Mouse (Mus musculus) ovary, postnatal 36 days (tissue): Measurements from ENCODE around the gene Cfap161.

Experiments used
- DNase-seq: peaks from one replicate; pipeline ENCODE4 v3.0.0; 2022; ENCODE audit warnings: low spot score, mixed read lengths

Gene Cfap161

DNA sequence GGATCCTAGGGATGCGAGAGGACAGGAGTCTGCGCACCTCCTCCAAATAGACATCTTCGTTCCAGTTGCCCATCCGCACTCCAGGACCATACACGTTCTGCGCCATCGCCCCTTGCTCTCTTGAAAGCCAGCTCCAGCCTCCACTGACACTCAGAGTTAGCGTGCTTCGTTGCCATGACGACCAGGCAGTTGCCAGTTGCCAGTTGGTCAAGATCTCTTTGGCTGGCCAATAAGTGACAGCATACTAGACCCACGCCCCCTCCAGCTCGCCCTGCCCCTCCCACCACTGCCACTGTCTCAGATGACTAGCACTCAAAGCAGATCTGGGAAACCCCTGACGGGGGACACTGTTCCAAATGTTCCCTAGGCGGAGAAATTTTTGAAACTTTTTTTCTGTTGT lies at the start of gene Cfap161:
Cfap161 (minus strand) TSS at position 176 of the 400 bp plus-strand sequence.
- peak; percentile 53 for DNase-seq

GRCm38 (mm10) chr7:83842486-83843259 lies 48.0 kb upstream of the Cfap161 start:
- no peak for DNase-seq

- DNase-seq: no peak
Measured at GRCm38 (mm10) chr7:83840076-83840475, 45.4 kb upstream of the Cfap161 start.

DNA sequence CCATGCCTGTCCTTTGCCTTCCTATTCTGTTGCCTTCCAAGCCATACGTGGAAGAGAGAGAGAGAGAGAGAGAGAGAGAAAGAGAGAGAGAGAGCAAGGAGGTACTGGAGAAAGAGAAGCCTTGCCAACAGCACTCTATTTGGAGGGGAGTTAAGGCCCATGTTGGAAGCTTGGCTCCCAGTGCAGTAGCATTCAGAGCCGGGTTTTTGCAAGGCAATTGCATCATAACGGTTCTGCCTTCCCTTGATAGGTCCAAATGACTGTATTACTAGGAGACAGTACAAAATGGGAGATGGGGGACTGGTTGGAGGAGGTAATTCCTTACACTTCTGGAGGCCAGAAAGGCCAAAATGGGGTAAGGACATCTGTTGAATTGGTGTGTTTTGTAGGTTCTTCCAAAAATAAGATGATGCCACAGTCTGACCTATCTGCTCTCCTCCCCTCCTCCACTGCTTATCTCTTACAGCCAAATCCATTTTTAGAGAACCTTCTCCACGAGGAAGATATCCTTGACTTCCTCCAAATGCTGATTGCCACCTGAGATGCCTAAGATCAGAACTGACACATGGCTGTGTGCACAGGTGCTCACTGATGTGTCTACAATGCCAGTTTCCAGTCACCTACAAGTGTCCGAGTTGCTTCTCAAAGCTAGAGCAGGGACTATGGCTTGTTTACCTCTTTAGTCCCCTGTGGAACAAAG lies 44.0 kb upstream of the Cfap161 start:
- DNase-seq: no peak

DNA sequence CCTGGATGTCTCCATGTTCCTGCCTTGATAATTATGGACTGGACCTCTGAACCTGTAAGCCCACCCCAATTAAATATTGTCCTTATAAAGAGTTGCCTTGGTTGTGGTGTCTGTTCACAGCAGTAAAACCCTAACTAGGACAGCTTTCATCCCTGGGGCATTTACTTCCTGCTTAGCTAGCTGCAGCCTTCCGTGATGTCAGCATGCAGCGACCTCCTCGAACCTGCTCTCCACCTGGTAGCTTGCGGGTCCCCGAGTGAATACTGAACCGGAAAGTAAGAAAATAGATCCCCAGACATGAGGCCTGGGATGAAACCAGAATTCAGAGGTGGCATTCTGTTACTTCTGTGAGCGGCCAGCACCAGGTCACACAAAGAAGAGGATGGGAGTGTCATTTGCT lies 34.7 kb upstream of the Cfap161 start:
- DNase-seq: no peak

- DNase-seq: no peak
Measured at GRCm38 (mm10) chr7:83827402-83828076, 32.9 kb upstream of the Cfap161 start.

GRCm38 (mm10) chr7:83826808-83827207 lies 32.1 kb upstream of the Cfap161 start:
- DNase-seq: no peak

DNA sequence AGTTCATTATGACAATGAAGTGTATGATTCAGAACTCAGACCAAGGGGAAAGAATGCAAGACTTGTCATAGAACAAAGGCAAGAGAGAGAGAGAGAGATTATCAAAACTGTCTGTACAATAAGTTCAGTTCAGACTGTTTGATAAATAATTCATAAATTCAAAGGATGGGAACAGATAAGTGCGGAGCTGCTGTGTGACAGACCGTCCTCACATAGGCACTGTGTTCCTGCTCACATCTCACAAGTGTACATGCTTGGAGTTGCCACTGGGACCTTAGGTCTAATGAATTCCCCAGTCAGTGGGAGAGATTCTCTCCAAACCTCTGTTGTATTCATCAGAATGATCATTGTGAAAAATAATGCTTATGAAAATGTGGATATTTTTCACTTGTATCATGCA lies 27.3 kb upstream of the Cfap161 start:
- DNase-seq: no peak

GRCm38 (mm10) chr7:83816886-83817285 lies 22.2 kb upstream of the Cfap161 start:
- no peak for DNase-seq

DNA sequence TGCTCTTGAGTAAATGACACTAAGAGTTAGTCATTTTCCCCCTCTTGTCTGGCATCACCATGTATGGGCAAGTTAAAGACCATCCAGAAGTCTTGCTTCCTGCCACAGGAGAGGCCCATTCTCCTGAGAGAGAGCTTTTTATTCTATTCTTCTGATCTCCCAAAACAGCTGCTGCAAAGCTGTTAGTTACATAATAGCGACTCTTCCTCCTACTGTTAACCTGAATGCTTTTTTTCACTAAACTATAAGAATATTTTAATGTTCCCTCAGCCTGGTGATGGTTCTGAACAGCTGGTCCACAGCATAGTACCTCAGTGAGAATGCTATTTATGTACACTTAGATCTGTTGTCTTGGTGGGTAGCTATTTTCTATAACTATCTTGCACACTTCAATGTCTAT lies 21.0 kb upstream of the Cfap161 start:
- no peak for DNase-seq

DNA sequence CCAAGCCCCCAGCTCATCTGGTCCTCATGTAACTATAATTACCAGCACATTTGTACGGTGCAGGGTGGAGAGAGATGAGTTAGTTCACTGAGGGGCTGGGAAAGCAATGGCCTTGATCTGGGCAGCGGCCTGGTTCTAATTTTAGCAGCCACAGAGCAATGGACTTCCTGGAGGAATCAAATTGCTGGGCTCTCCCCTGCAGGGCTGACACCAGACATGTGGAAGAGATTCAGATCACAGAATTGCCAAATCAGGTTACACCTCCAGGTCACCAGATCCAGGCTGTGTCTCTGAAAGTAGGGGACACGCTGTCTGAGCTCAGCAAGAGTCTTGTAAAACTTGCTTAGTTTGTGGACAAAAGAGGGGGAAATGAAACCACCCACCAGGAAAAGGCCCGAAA lies 19.3 kb upstream of the Cfap161 start:
- peak; percentile 51 for DNase-seq

DNA sequence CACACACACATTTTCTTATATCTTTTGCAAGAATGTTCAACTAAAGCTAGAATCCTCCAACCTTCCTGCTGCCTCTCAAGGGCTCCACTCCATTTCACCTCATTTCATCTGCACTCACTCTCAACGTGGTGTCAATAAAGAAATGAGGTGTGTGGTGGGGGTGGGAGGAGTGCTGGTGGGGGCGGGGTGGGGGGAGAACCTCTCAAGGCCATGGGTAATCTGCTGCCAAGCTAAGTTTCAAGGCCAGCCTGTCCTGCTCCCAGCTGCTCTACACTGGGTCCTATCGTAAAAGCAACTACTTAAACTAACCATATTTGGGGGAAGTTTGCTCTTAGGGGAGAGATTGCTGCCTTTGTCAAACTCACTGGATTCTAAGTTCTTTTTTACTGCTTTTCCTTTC lies 18.8 kb upstream of the Cfap161 start:
- no peak for DNase-seq

GRCm38 (mm10) chr7:83813016-83813415 lies 18.3 kb upstream of the Cfap161 start:
- DNase-seq: no peak

- no peak for DNase-seq
Measured at GRCm38 (mm10) chr7:83812581-83812980, 17.9 kb upstream of the Cfap161 start.

DNA sequence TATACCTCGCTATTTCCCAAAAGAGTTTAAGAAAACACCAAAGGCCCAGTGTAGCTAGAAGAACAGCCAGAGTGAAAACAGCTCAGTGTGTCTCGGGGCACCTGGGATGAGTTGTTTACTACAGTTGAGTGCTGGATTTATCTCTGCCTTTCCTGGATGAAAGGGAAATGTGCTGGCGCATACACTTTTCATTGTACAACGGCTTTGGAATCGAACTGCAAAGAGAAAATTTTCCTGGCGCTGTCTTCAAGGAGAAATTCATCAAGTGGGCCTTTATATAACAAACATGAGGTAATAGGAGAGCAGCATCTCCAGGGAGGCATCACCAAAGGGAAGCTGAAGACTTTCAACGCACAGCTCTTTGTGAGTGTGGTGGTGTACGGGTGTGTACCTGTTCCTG lies 17.2 kb upstream of the Cfap161 start:
- DNase-seq: no peak

- DNase-seq: no peak
Measured at GRCm38 (mm10) chr7:83811461-83811860, 16.8 kb upstream of the Cfap161 start.

- peak; percentile 14 for DNase-seq
Measured at GRCm38 (mm10) chr7:83810141-83811100, 15.7 kb upstream of the Cfap161 start.

GRCm38 (mm10) chr7:83809715-83810114 lies 15.0 kb upstream of the Cfap161 start:
- no peak for DNase-seq

GRCm38 (mm10) chr7:83809060-83809459 lies 14.4 kb upstream of the Cfap161 start:
- peak; percentile 6 for DNase-seq

DNA sequence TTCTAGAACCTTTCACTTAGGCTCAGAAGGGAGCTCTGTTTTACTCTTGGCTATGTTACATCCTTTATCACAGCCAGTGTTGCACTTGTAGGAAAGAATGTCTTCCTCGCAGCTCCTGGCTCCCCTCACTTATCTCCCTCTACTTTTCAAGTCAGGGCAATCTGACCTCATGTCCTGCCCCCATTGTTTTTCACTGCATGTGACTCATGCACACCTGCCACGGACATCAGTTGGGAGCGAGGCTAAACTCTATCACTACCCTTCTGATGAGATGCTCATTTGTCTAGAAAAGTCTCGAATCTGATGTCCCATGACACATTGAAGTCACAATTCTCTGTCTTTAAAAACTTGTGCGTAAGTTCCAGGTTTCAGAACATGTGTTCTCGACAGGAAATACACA lies 12.3 kb upstream of the Cfap161 start:
- no peak for DNase-seq

DNA sequence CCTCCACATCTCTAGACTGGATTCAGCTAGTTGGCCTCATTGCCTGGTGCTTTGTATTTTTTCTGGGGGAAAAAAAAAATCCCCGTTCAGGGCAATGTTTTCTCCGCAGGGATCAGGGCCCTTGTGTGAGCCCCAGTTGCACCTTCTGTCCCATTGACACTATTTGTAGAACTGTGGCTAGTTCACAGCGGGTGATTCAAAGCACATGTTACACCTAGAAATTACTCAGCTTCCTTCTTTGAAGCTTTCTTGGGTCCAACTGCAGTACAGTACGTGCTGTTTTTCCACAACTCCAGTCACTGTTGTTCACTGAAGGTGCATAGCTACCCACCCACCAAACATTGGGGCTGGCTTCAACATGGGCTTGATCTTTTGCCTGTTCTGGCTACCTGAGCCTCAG lies 9.1 kb upstream of the Cfap161 start:
- no peak for DNase-seq

GRCm38 (mm10) chr7:83802509-83802908 lies 7.8 kb upstream of the Cfap161 start:
- DNase-seq: peak; percentile 13
